Mouse (Mus musculus) liver, embryonic 12.5 days (tissue): ENCODE measurements around the gene Ppp1r16b. TPM values are rescaled to one million over a fixed set of nuclear protein-coding genes. Genes with fewer than 3 reads are reported as not detected.

ENCODE experiments used
- ATAC-seq: fragments of 200-750 bp; cut with Nextera tagmentation; 2 replicates; pipeline ENCODE4 v1.8.0; 2017; ENCODE audit warnings: moderate number of reproducible peaks, mild to moderate bottlenecking, moderate library complexity
- H3K27ac ChIP-seq: fragments of 300-500 bp; sonication (generic); 2 replicates; pipeline ENCODE4 v1.5.1; 2016; ENCODE audit warnings: mild to moderate bottlenecking
- H3K27me3 ChIP-seq: fragments of 300-500 bp; sonication (generic); replicated peaks from 2 replicates; pipeline ENCODE4 v1.6.1; 2016; ENCODE audit warnings: mild to moderate bottlenecking, moderate library complexity
- H3K36me3 ChIP-seq: fragments of 300-500 bp; sonication (generic); 2 replicates; pipeline ENCODE4 v1.6.1; 2016; ENCODE audit warnings: mild to moderate bottlenecking, moderate library complexity
- H3K4me1 ChIP-seq: fragments of 300-500 bp; sonication (generic); 2 replicates; pipeline ENCODE4 v1.6.1; 2016
- H3K4me2 ChIP-seq: fragments of 300-500 bp; sonication (generic); 2 replicates; pipeline ENCODE4 v1.6.1; 2016; ENCODE audit warnings: mild to moderate bottlenecking, moderate library complexity
- H3K4me3 ChIP-seq: fragments of 300-500 bp; sonication (generic); 2 replicates; pipeline ENCODE4 v1.5.1; 2016; ENCODE audit warnings: mild to moderate bottlenecking, moderate library complexity
- H3K9ac ChIP-seq: fragments of 300-500 bp; sonication (generic); 2 replicates; pipeline ENCODE4 v1.6.1; 2016; ENCODE audit warnings: mild to moderate bottlenecking, moderate library complexity
- H3K9me3 ChIP-seq: fragments of 300-500 bp; sonication (generic); replicated peaks from 2 replicates; pipeline ENCODE4 v1.6.1; 2016; ENCODE audit warnings: mild to moderate bottlenecking, moderate library complexity
- WGBS: fragments of 180-500 bp; shearing (Covaris S2); methylation state at CpG from one replicate; pipeline ENCODE4 v1.1.7; 2016; ENCODE audit not compliant: insufficient replicate concordance; 5-methylcytosine and 5-hydroxymethylcytosine counted together
- microRNA counts: library from miRNA; unstranded; fragments of <30 nt; microRNA quantifications from one replicate; lab custom pipeline; 2017
- microRNA-seq: library from miRNA; unstranded; fragments of <30 nt; microRNA quantifications from one replicate; pipeline ENCODE4, GENCODE M21; 2017
- polyA plus RNA-seq: library from polyadenylated mRNA; unstranded; fragments of >200 nt; fragmentation: Nextera tagmentation; extraction: Ambion mirVana; gene quantifications from 2 replicates; pipeline ENCODE4 v1.2.1, GENCODE M21; 2016

Ppp1r16b gene
- polyA plus RNA-seq, 1 experiment from 2014 or later = 1.9 TPM

DNA sequence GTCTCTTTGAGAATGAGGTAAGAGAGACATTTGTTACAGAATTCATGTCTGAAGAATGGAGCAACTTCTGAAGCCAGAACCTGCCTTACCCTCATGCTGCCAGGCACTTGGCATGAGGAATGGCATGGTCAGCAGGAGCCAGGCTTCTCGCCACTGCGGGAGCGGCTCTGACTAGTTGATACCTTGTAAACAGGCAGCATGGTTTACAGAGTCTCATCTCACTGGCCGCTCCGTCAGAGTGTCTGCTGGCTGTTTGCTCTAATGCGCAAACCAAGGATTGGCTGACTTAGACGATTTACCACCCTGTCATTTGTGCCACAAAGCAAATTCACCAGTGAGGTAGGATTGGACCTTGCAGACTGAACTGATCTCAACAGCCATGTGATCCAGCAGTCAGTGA lies 115.9 kb downstream of the Ppp1r16b start:
- H3K4me3 ChIP-seq = no peak overlapping the region
- H3K4me1 ChIP-seq = peaks cover 24% of the 10 kb centered on the region
- ATAC-seq = no peak
- H3K27me3 ChIP-seq = no peaks in the 10 kb centered on the region
- no peak overlapping the region for H3K27ac ChIP-seq
- 89% methylated on average over 7 of the region's 7 CpGs for WGBS
- H3K36me3 ChIP-seq = peaks cover 97% of the 10 kb centered on the region
- no peak overlapping the region for H3K4me2 ChIP-seq
- H3K9ac ChIP-seq = no peak overlapping the region
- no peaks in the 10 kb centered on the region for H3K9me3 ChIP-seq

DNA sequence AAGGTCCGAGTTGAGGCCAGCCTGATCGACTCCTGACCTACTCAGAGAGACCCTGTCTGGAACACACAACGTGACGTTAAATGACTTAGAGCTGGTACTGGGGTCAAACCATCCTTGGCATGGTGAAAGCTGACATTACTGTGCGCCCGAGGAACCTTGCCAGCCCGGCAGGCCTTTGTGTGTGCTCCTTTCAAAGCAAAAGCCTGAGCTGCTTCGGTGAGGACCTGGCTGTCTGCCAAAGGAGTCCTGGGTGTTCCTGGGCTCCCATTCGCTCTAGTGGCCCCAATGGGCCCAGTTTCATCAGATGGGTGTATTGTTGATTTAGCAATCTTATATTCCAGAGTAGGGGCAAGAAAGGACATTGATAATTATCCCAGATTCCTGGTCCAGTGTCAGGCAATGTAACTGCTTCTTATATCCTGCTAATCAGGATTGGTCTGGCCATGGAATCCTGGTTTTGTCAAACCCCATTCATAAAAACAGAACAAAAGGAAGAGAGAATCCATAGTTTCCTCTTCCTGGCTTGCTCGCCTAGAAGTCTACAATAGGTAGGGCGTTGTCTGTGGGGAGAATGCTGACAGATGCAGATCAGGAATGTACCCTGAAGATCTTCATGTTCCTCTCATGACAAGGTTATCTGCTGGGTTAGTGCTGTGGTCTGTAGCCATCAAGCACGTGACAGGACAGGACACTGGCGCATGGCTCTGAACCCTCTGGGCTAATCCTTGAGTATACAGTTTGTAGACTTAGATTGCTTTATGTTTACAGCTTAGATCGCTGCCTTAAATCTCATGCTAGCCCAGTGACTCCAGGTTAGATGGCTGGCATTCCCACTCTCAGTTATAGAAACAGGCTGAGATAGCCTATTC lies 122.0 kb downstream of the Ppp1r16b start:
- H3K4me3 ChIP-seq = no peak overlapping the region
- no peak overlapping the region for H3K4me2 ChIP-seq
- H3K27me3 ChIP-seq = no peaks in the 10 kb centered on the region
- no peak overlapping the region for H3K9ac ChIP-seq
- H3K36me3 ChIP-seq = peaks cover 50% of the 10 kb centered on the region
- H3K4me1 ChIP-seq = no peaks in the 10 kb centered on the region
- H3K9me3 ChIP-seq = no peaks in the 10 kb centered on the region
- H3K27ac ChIP-seq = no peak overlapping the region
- no peak for ATAC-seq
- 79% methylated on average over 14 of the region's 14 CpGs for WGBS

DNA sequence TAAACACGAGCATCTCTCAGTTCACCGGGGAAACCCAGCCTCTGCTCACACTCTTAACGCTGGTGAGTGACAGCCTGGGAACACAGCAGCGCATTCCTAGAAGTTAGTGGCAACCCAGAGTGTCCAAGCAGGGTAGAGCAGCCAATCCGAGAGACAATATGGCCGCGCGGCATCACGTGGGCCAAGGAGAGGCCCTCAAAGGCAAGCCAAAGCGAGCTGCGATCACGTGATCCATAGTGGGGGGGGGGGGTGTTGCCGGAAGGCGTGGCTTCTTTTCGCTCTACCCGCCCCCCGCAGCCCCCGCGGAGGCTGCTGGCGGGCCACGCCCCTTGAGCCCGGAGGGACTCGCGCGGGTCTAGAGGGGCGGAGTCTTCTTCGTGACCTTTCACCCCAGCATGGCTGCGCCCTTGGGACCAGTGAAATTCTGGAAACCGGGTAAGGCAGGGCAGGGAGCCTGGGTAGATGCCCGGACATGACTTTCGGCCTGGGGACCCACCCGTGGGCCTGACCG lies 129.4 kb downstream of the Ppp1r16b start, which contains the start of gene Dhx35:
Dhx35 (plus strand) TSS at position 314 of the 511 bp plus-strand sequence.
- Histone ChIP-seq H3K36me3 (peaks cover 6% of the 10 kb centered on the region), H3K4me1 (peaks cover 24% of the 10 kb centered on the region), H3K9ac (peak within 1 kb of the TSS; percentile 78), H3K4me2 (peak within 1 kb of the TSS; percentile 84), H3K9me3 (no peaks in the 10 kb centered on the region), H3K27me3 (no peaks in the 10 kb centered on the region), H3K4me3 (peak within 1 kb of the TSS; percentile 89), H3K27ac (peak within 1 kb of the TSS; percentile 88)
- under 1% methylated on average over 32 of the region's 33 CpGs for WGBS
- peak; percentile 98 for ATAC-seq

DNA sequence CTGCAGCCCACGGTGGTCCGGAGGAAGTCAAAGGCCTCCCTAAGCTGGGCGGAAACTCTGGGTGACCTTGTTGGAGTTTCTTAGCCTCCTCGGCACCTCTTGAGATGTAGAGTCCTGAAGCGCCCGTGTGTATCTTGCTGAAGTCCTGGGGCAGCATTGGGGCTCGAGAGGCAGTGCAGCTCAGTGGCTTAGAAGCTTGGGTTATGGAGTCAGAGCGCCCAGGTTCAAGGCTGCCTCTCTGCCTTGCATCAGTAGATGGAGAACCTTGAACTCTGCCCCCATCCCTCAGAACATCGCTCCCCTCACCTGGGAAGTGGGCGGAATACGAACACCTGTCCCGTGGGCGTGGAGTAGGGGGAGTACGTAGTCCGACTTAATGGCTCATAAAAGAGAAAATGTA lies 129.8 kb downstream of the Ppp1r16b start:
- WGBS = 9% methylated on average over 15 of the region's 15 CpGs
- peaks cover 11% of the 10 kb centered on the region for H3K36me3 ChIP-seq
- no peak for ATAC-seq
- peak overlapping the region; percentile 78 for H3K9ac ChIP-seq
- H3K9me3 ChIP-seq = no peaks in the 10 kb centered on the region
- H3K27ac ChIP-seq = peak overlapping the region; percentile 80
- peak overlapping the region; percentile 84 for H3K4me2 ChIP-seq
- H3K4me3 ChIP-seq = peak overlapping the region; percentile 89
- H3K4me1 ChIP-seq = peaks cover 24% of the 10 kb centered on the region
- H3K27me3 ChIP-seq = no peaks in the 10 kb centered on the region

DNA sequence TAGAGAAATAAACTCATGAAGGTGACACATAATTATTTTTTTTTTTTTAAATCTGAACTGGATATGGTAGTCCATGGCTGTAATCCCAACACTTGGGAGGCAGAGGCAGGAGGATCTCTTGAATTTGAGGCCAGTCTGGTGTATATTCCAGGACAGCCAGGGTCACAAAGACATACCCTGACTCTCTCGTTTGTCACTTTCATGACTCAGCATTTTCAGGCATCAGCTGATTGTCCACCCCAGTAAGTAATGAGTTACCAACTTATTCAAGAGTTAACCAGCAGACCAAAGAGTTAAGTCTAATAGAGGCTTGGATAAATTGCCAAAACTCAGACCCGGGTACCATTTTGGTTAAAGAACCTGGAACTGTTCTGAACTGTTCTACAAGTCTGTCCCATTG lies 130.7 kb downstream of the Ppp1r16b start:
- Histone ChIP-seq H3K4me3 (peak overlapping the region; percentile 89; the same call in 1 of the 2 replicates), H3K27me3 (no peaks in the 10 kb centered on the region), H3K36me3 (peaks cover 20% of the 10 kb centered on the region), H3K4me2 (peak overlapping the region; percentile 84; the same call in 1 of the 2 replicates), H3K4me1 (peaks cover 24% of the 10 kb centered on the region), H3K9ac (no peak overlapping the region), H3K27ac (no peak overlapping the region), H3K9me3 (no peaks in the 10 kb centered on the region)
- 64% methylated on average over 2 of the region's 2 CpGs for WGBS
- ATAC-seq = no peak

DNA sequence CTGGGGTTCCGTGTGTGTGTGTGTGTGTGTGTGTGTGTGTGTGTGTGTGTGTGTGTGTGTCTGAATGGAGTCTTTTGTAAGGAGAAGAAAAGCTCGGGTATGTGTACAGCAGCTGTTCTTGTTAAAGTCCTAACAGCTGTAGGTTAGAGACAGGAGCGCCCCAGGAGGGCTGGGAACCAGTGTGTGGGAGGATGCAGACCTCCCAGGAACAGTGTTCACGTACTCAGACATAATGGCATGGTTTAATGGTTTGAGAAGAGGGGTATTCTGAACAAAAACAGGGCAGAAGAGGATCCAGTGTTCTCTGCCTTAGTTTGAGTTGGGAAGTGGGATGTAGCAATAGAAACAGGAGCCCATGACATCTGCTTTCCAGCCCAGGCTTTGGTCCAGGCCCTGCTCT lies 134.1 kb downstream of the Ppp1r16b start:
- 73% methylated on average over 4 of the region's 4 CpGs for WGBS
- H3K4me2 ChIP-seq = no peak overlapping the region
- H3K4me1 ChIP-seq = peaks cover 15% of the 10 kb centered on the region
- H3K4me3 ChIP-seq = no peak overlapping the region
- H3K36me3 ChIP-seq = peaks cover 51% of the 10 kb centered on the region
- no peak overlapping the region for H3K27ac ChIP-seq
- ATAC-seq = no peak
- no peaks in the 10 kb centered on the region for H3K27me3 ChIP-seq
- H3K9ac ChIP-seq = no peak overlapping the region
- no peaks in the 10 kb centered on the region for H3K9me3 ChIP-seq

DNA sequence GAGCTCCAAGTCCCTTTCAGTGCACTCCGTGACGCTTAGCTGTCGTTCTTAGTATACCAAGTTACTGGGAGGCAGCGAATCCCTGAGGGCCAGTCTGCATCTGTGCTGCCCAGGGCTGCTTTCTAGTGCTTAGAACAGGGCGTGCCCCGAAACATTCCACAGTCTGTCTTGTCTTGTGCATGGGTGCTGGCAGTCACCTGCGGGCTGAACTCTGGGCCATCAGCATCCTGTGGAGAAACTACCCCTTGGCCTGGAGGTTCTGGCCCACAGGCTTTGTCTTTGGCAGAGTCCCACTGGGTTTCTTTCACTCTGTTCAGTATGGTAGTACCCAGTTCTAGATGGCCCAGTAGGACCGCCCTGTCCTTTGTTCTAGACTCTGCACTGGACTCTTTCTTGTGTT lies 135.6 kb downstream of the Ppp1r16b start:
- Histone ChIP-seq H3K4me3 (no peak overlapping the region), H3K9ac (no peak overlapping the region), H3K9me3 (no peaks in the 10 kb centered on the region), H3K4me1 (peaks cover 5% of the 10 kb centered on the region), H3K36me3 (peaks cover 58% of the 10 kb centered on the region), H3K27ac (no peak overlapping the region), H3K4me2 (no peak overlapping the region), H3K27me3 (no peaks in the 10 kb centered on the region)
- no peak for ATAC-seq
- 90% methylated on average over 8 of the region's 8 CpGs for WGBS

DNA sequence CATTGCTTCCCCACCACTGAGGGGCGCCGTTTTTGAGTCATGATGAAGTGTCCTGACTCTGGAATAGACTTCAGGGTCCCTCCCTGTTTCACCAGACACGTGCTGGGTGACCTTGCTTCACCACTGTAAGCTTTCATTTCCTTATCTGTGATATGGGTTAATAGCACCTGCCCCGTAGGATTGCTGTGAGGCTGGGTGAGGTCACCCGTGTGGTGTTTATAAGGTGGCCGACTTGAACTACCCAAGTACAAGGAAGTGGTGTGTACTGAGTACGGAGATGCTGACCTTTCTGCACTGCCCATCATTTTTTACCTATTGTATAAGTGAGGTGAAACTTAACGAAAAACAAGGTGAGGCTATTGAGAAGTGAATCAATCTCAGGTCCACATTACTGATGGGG lies 138.4 kb downstream of the Ppp1r16b start:
- no peaks in the 10 kb centered on the region for H3K27me3 ChIP-seq
- no peak overlapping the region for H3K4me2 ChIP-seq
- no peaks in the 10 kb centered on the region for H3K4me1 ChIP-seq
- 71% methylated on average over 8 of the region's 8 CpGs for WGBS
- peaks cover 74% of the 10 kb centered on the region for H3K36me3 ChIP-seq
- no peak overlapping the region for H3K4me3 ChIP-seq
- no peak overlapping the region for H3K27ac ChIP-seq
- no peak for ATAC-seq
- H3K9ac ChIP-seq = no peak overlapping the region
- no peaks in the 10 kb centered on the region for H3K9me3 ChIP-seq

DNA sequence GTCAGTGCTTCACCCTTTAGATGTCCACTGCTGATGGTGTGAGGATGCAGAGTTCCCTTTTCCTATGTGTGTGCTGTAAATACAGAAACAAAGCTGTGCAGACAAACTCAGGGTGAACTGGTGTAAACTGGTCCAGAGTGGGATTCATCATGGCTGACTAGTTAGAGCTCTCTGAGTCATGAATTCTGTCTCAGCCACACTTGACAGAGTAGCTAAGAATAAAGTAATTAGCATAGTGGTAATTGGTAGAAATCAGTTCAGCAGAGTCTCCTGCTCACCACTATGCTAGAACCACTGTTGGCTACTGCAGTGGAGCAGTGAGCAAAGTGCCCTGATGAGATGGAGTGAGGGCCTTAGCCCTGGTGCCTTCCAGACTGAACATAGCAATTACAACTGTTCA lies 150.5 kb downstream of the Ppp1r16b start:
- H3K9me3 ChIP-seq = no peaks in the 10 kb centered on the region
- H3K4me3 ChIP-seq = no peak overlapping the region
- no peaks in the 10 kb centered on the region for H3K4me1 ChIP-seq
- no peak overlapping the region for H3K9ac ChIP-seq
- no peak overlapping the region for H3K27ac ChIP-seq
- no peak for ATAC-seq
- H3K4me2 ChIP-seq = no peak overlapping the region
- no peaks in the 10 kb centered on the region for H3K27me3 ChIP-seq
- H3K36me3 ChIP-seq = peaks cover 55% of the 10 kb centered on the region

MicroRNAs within 50 kb of the gene (microRNA counts, 519-probe panel; counts per million panel counts)
- 582 counts per million, percentile 70 among the panel's probes with 10 or more counts for microRNA mmu-miR-3474 (lab: Ali Mortazavi, UCI)

Small RNA genes lying within 50 kb of the gene (microRNA-seq; reads per million reads assigned to microRNA genes)
- gene Gm26141 = not detected
- gene Mir3474 = 3.5 reads per million, percentile 2 among the genes with 10 or more reads in this experiment

Other genes with a start within 250 kb of the Ppp1r16b start
- not detected in 2 replicates for gene Adig, start 162.8 kb upstream of the Ppp1r16b start, polyA plus RNA-seq
- not detected in 2 replicates for gene Arhgap40, start 152.6 kb upstream of the Ppp1r16b start, polyA plus RNA-seq
- not detected in 2 replicates for gene Slc32a1, start 54.6 kb upstream of the Ppp1r16b start, polyA plus RNA-seq
- 12.5 and 13.3 TPM in 2 replicates for gene Actr5, start 40.5 kb upstream of the Ppp1r16b start, polyA plus RNA-seq
- gene Fam83d, start 102.7 kb downstream of the Ppp1r16b start, polyA plus RNA-seq = 20.7 and 21.7 TPM in 2 replicates
- 5.6 and 7.1 TPM in 2 replicates for gene Dhx35, start 129.4 kb downstream of the Ppp1r16b start, polyA plus RNA-seq